Mouse (Mus musculus) kidney, postnatal 4 days (tissue): ENCODE measurements around the gene Zfp874b.
"Not testable (repeated sequence)": the region's sequence is repeated elsewhere in the genome, so short reads cannot be mapped to it uniquely, and the experiment has no call there.

Experiments
- DNase-seq, 2 experiments: peaks; one replicate each; pipeline ENCODE4 v3.0.0; 2021; ENCODE audit warnings: mixed read lengths in 2 of 2

Zfp874b gene

DNA sequence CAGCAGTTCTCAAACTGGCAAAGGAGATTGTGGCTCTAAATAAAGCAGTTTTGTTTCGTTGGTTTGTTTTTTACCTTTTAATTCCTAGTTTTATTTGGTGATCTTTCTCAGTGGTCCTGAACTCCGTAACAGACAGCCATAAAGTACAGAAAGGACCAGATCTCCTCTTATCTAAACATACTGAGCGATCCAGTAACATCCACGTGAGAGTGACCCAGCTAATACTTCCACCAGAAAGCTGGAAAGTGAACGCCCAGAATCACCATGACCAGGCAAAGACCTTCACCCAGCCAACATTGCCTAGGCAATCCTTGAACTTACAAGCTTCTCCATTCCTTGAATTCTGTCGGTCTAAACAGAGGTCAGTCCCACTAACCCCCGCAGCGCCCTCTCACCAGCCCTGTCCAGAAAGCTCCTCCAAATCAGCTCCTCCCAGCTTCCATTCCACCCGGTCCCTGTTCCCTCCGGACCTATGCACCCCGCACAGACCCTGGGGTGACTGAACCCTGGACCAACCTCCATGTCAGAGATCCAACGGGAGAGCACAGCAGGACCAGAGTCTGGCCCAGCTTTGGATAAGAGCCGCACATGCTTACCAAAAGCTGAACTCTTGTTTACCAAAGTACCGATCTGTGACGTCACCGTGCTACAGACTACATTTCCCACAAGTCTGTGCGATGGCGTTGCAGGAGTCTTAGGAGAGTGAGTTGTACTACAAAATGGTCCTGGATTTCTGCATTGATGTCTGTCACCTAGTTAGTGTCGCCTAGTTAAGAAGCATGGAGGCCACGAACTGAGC is at the start of gene Zfp874b:
Gene Zfp874b, minus strand, starts transcription at position 634 of the 799 bp plus-strand sequence.
- DNase-seq = peak; percentile 88 to 89

DNA sequence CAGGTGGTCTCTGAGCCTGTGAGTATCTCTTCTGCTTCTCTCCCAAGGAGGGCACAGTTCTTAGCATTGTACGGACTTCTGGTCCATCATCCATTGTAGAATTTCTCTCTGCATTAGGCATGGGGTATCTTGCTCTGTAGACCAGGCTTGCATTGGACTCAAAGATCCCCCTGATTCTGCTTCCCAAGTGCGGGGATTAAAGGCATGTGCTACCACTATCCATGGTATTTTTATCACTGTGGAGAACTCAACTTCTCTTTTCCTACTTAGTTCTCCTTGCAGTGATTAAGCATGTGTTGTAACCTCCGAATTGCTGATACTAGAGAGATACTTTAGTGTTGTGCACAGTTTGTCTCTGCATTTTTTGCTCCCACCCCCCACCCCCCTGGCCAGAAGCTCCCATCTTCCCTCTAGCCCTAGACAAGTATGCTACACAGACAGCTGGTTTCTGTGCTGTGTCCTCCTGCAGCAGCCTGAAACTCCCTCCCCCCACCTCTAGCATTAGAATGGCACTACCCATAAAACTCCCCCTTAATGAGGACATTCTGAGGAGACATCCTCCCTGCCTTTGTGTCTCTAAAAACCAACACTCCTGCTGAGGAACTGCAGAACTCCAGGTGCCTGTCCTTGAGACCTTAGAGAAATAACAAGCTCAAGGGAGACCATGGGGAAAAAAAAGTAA is 43.1 kb upstream of the Zfp874b start:
- no peak for DNase-seq

GRCm38 (mm10) chr13:67525753-67526410 is 41.8 kb upstream of the Zfp874b start, which contains the start of the genes Gm26965 and Zfp87:
Gene Gm26965 (minus strand): TSS chr13:67526151.
Gene Zfp87 (minus strand): TSS chr13:67526177.
- peak; percentile 93 to 95 for DNase-seq

GRCm38 (mm10) chr13:67500908-67501307 is 16.9 kb upstream of the Zfp874b start:
- no peak for DNase-seq

GRCm38 (mm10) chr13:67500084-67500719 is 16.1 kb upstream of the Zfp874b start, which contains the start of gene Zfp58:
Gene Zfp58 (minus strand): TSS chr13:67500555.
- peak; percentile 82 to 86 for DNase-seq

GRCm38 (mm10) chr13:67495631-67496030 is 11.6 kb upstream of the Zfp874b start:
- DNase-seq = no peak

GRCm38 (mm10) chr13:67484424-67484811 is 360 bp upstream of the Zfp874b start:
- no peak for DNase-seq

GRCm38 (mm10) chr13:67481528-67481927 is 2.5 kb downstream of the Zfp874b start:
- DNase-seq = no peak

GRCm38 (mm10) chr13:67469274-67469673 is 14.8 kb downstream of the Zfp874b start:
- no peak for DNase-seq

- DNase-seq = not testable (repeated sequence)
Measured at GRCm38 (mm10) chr13:67463506-67464185, 20.4 kb downstream of the Zfp874b start.

DNA sequence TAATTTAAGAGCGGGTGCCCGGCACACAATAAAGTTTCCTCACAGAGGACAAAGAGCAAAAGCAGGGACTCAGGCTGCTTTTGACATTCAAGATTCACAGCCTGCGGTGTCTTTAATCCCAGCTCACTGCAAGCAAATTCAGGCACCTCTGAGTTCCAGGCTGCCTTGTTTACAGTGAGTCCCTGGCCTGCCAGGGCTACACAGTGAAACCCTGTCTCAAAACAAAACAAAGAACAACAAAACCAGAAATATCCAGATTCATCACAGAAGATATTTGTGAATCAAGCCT is 32.1 kb downstream of the Zfp874b start:
- peak; percentile 2 to 29 for DNase-seq

GRCm38 (mm10) chr13:67451172-67452020 is 32.7 kb downstream of the Zfp874b start, which contains the start of gene Zfp874a:
Gene Zfp874a (minus strand): TSS chr13:67451624.
- peak; percentile 91 to 92 for DNase-seq

- DNase-seq = not testable (repeated sequence)
Measured at GRCm38 (mm10) chr13:67437095-67437494, 47.0 kb downstream of the Zfp874b start.

DNA sequence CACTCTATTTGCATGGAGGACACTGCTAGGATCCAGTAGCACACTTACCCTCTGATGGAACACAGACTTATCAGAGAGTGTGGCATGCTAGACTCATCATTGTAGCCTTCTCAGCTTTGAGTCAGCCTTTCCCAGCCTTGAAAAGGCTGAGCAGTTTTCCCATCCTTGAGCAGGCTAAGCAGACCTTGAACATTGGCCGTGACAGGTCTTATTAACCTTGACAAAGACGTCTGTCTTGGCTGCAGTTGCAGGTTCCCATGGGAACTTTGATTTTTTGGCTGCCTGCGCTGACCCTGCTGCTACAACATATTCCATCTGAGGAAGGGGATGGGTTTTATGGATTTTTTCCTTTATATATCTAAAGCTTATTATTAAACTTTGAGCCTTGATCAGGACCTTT is 55.9 kb downstream of the Zfp874b start:
- DNase-seq = no peak

GRCm38 (mm10) chr13:67425699-67426098 is 58.4 kb downstream of the Zfp874b start:
- not testable (repeated sequence) for DNase-seq

DNA sequence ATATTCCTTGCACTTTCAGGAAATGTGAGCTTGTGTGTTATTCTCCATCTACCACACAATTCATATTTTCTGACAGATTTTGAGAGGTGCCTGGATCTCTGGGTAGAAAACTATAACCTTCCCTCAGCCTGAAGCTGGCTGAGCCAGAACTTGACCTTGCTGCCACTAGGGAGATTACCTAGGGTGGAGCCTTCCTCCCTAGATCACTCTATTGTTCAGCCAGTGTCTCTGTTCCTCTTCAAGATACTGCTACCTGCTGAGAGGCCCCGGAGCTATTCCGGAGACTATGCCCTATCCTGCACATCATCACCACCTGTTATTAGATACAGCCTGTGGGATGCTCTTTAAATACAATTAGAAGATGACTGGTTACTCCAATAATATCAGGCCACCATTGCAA is 61.5 kb downstream of the Zfp874b start:
- not testable (repeated sequence) for DNase-seq
